Mouse (Mus musculus) lung, postnatal 0 days (tissue): ENCODE measurements around the gene Speg.

ENCODE experiments used
- CTCF ChIP-seq: IDR thresholded peaks from 2 replicates; pipeline ENCODE4 v1.5.1; 2016; ENCODE audit warnings: antibody characterized with exemption, mild to moderate bottlenecking
- EP300 ChIP-seq: IDR thresholded peaks from 2 replicates; pipeline ENCODE4 v1.6.1; 2016; ENCODE audit warnings: antibody characterized with exemption, mild to moderate bottlenecking, control low read depth

DNA sequence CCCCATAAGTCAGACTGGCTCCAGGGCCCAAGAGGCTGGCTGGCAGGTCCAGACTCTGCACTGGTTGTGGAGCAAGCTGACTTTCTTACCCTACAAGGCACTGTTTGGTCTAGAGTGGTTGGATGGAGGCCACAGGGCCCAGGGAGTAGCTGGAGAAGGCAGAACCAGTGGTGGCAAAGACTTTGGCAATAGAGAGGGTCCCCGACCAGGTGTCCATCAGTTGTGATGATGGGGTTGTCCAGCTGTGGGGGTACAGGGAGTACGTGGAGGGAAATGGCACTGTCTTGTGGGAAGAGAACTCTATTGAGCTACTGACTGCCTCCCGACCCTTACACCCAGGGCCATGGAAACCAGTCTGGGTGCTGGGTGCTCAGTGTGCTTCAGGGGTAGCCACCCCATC, 18.7 kb downstream of the Speg start:
- TF ChIP-seq CTCF, result no peak
- TF ChIP-seq EP300, result no peak
